Mouse (Mus musculus) regulatory T cell (primary cell): ENCODE measurements around the gene Mfsd4b1.
"Not testable (repeated sequence)": the region's sequence is repeated elsewhere in the genome, so short reads cannot be mapped to it uniquely, and the experiment has no call there.

Source experiments
- in situ Hi-C: fragments of 300-600 bp; cut with MboI, MseI; formaldehyde crosslinking; loops from one replicate; pipeline ENCODE4 v1.15.1; 2025; ENCODE audit warnings: high pct_unique_total_duplicates

Gene Mfsd4b1

GRCm38 (mm10) chr10:40036686-40037560 lies 11.9 kb upstream of the Mfsd4b1 start:
- in situ Hi-C loops: no loop called here

- in situ Hi-C loops: no loop called here
These were observed 9.9 kb upstream of the Mfsd4b1 start for GRCm38 (mm10) chr10:40034956-40035355.

- in situ Hi-C loops: no loop called here
These were observed 7.8 kb upstream of the Mfsd4b1 start for GRCm38 (mm10) chr10:40032897-40033296.

- in situ Hi-C loops: no loop called here
These were observed 5.6 kb upstream of the Mfsd4b1 start for GRCm38 (mm10) chr10:40030716-40031115.

GRCm38 (mm10) chr10:40029610-40030009 lies 4.5 kb upstream of the Mfsd4b1 start:
- in situ Hi-C loops: no loop called here

- in situ Hi-C loops: no loop called here
These were observed 3.0 kb upstream of the Mfsd4b1 start for GRCm38 (mm10) chr10:40028091-40028490.

- in situ Hi-C loops: no loop called here
These were observed 1.5 kb upstream of the Mfsd4b1 start for GRCm38 (mm10) chr10:40026546-40026945.

GRCm38 (mm10) chr10:40025560-40025959 lies 492 bp upstream of the Mfsd4b1 start:
- in situ Hi-C loops: no loop called here

GRCm38 (mm10) chr10:40020401-40020800 lies 4.7 kb downstream of the Mfsd4b1 start:
- in situ Hi-C loops: no loop called here

GRCm38 (mm10) chr10:40019492-40019891 lies 5.6 kb downstream of the Mfsd4b1 start:
- in situ Hi-C loops: no loop called here

- in situ Hi-C loops: no loop called here
These were observed 6.7 kb downstream of the Mfsd4b1 start for GRCm38 (mm10) chr10:40018261-40018860.

- in situ Hi-C loops: no loop called here
These were observed 15.5 kb downstream of the Mfsd4b1 start for GRCm38 (mm10) chr10:40009591-40009990.

- in situ Hi-C loops: not testable (repeated sequence)
These were observed 16.2 kb downstream of the Mfsd4b1 start for GRCm38 (mm10) chr10:40008847-40009246.

- in situ Hi-C loops: no loop called here
These were observed 17.1 kb downstream of the Mfsd4b1 start for GRCm38 (mm10) chr10:40007953-40008352.

- in situ Hi-C loops: no loop called here
These were observed 18.1 kb downstream of the Mfsd4b1 start for GRCm38 (mm10) chr10:40006963-40007362.

GRCm38 (mm10) chr10:40000746-40001145 lies 24.3 kb downstream of the Mfsd4b1 start:
- in situ Hi-C loops: no loop called here

GRCm38 (mm10) chr10:39991155-39991554 lies 33.9 kb downstream of the Mfsd4b1 start:
- in situ Hi-C loops: no loop called here

- in situ Hi-C loops: no loop called here
These were observed 38.6 kb downstream of the Mfsd4b1 start, which contains the start of gene Mfsd4b5 for GRCm38 (mm10) chr10:39986466-39986865. Gene Mfsd4b5 (minus strand): TSS chr10:39986646.

- in situ Hi-C loops: no loop called here
These were observed 42.5 kb downstream of the Mfsd4b1 start for GRCm38 (mm10) chr10:39982604-39983003.

- in situ Hi-C loops: no loop called here
These were observed 46.8 kb downstream of the Mfsd4b1 start for GRCm38 (mm10) chr10:39978231-39978630.

GRCm38 (mm10) chr10:39977346-39977745 lies 47.7 kb downstream of the Mfsd4b1 start:
- in situ Hi-C loops: no loop called here

- in situ Hi-C loops: no loop called here
These were observed 49.3 kb downstream of the Mfsd4b1 start for GRCm38 (mm10) chr10:39975771-39976170.

GRCm38 (mm10) chr10:39974982-39975381 lies 50.1 kb downstream of the Mfsd4b1 start:
- in situ Hi-C loops: no loop called here
